Mouse (Mus musculus) liver, postnatal 0 days (tissue): Measurements from ENCODE around the gene Rab2b.

ENCODE experiments used
- CTCF ChIP-seq: sonication (generic); IDR thresholded peaks from 2 replicates; pipeline ENCODE4 v1.5.1; 2016; ENCODE audit warnings: antibody characterized with exemption, low read depth
- EP300 ChIP-seq: IDR thresholded peaks from 2 replicates; pipeline ENCODE4 v1.6.1; 2016; ENCODE audit warnings: antibody characterized with exemption, low read depth, mild to moderate bottlenecking

- TF ChIP-seq CTCF (no peak), EP300 (no peak)
These were observed 4.3 kb upstream of the Rab2b start for GRCm38 (mm10) chr14:52283629-52284028.
